Mouse (Mus musculus): ENCODE data around the gene Ces1e. TPM values are rescaled to one million over a fixed set of nuclear protein-coding genes. Genes with fewer than 3 reads are reported as not detected.
"Not testable (repeated sequence)": the region's sequence is repeated elsewhere in the genome, so short reads cannot be mapped to it uniquely, and the experiment has no call there.

Gene Ces1e
- polyA plus RNA-seq, 1 experiment = 73.0 TPM

DNA sequence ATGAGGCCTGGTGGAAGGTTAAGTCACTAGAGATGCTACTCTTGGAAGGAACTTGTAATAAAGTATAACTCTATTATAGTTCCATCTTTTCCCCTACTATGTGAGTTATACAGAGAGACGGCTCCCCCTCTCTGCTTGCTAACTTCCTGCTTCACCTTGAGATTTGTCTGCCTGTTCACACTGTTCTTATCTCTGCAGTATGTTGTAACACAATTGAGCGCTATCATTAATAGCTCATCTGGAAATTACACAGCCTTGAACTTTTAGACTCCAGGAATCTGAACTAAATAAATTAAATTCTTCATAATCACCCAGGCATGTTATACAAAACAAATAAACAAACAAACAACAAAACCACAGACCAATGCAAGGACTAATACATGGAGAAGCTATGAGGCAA, 16.6 kb upstream of the Ces1e start:
- Histone ChIP-seq H3K4me3 (ENCODE audit: insufficient read depth, low read depth, low read length) (no peak overlapping the region), H3K27ac (ENCODE audit: insufficient read depth, low read depth, low read length) (no peak overlapping the region), H3K36me3 (ENCODE audit: control insufficient read depth, insufficient read depth, low read length) (no peaks in the 10 kb centered on the region), H3K27me3 (replicated peaks; ENCODE audit: control insufficient read depth, insufficient read depth, low read length) (no peaks in the 10 kb centered on the region), H3K4me1 (ENCODE audit: control insufficient read depth, insufficient read depth, low read length) (no peaks in the 10 kb centered on the region)
- TF ChIP-seq POLR2A (IDR thresholded peaks at IDR 0.05; ENCODE audit: low read depth, low read length) (no peak), CTCF (conservative IDR thresholded peaks at IDR 0.05; ENCODE audit: insufficient read depth, insufficient read length, low read depth, low read length) (no peak)
- WGBS = 82% methylated on average over 2 of the region's 2 CpGs
- no peak for DNase-seq

DNA sequence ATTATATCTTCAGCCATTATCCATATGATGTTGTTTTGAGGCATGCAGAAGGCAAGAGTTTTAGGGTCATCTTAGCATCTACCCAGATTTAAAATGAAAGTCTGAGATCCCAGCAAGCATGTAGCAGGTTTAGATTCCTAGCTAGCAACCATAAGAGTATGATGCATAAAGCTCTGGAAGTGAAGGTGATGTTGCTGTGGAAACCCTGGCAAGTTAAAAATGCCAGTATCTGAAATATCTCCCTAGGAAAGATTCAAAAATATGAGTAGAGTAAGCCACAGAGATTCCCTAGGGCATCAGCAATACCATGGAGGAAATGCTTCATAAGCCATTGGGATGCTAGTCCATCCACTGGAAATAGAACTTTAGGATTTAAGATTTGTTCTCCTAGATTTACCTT, 10.5 kb upstream of the Ces1e start:
- H3K4me1 ChIP-seq (ENCODE audit: control insufficient read depth, insufficient read depth, low read length) = peaks cover 9% of the 10 kb centered on the region; the same call in 1 of the 2 replicates
- no peaks in the 10 kb centered on the region for H3K36me3 ChIP-seq (ENCODE audit: control insufficient read depth, insufficient read depth, low read length)
- no peak for DNase-seq
- no peaks in the 10 kb centered on the region for H3K27me3 ChIP-seq (replicated peaks; ENCODE audit: control insufficient read depth, insufficient read depth, low read length)
- no peak for TF ChIP-seq POLR2A (IDR thresholded peaks at IDR 0.05; ENCODE audit: low read depth, low read length)
- no peak for TF ChIP-seq CTCF (conservative IDR thresholded peaks at IDR 0.05; ENCODE audit: insufficient read depth, insufficient read length, low read depth, low read length)
- H3K27ac ChIP-seq (ENCODE audit: insufficient read depth, low read depth, low read length) = no peak overlapping the region
- H3K4me3 ChIP-seq (ENCODE audit: insufficient read depth, low read depth, low read length) = no peak overlapping the region

DNA sequence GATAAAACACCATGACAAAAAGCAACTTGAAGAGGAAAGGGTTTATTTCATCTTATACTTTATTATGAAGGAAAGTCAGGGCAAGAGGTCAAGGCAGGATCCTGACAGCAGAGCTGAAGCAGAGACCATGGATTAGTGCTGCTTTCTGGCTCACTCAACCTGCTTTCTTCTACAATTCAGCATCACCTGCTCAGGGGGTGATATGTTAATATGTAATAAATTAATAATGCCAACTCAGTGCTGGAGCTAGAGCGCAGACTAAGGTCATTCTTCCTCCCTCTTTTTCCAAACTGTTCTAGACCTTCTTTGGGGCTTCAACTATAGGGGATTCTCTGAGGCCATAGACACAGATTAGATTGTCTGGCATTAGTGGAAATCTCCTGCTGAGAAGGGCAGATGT, 6.3 kb upstream of the Ces1e start:
- WGBS = 50% methylated on average over 1 of the region's 1 CpGs
- DNase-seq = peak; percentile 69
- peak overlapping the region; percentile 82 for H3K27ac ChIP-seq (ENCODE audit: insufficient read depth, low read depth, low read length)
- no peak for TF ChIP-seq CTCF (conservative IDR thresholded peaks at IDR 0.05; ENCODE audit: insufficient read depth, insufficient read length, low read depth, low read length)
- TF ChIP-seq POLR2A (IDR thresholded peaks at IDR 0.05; ENCODE audit: low read depth, low read length) = no peak
- peaks cover 16% of the 10 kb centered on the region; the same call in 1 of the 2 replicates for H3K4me1 ChIP-seq (ENCODE audit: control insufficient read depth, insufficient read depth, low read length)
- no peaks in the 10 kb centered on the region for H3K27me3 ChIP-seq (replicated peaks; ENCODE audit: control insufficient read depth, insufficient read depth, low read length)
- no peaks in the 10 kb centered on the region for H3K36me3 ChIP-seq (ENCODE audit: control insufficient read depth, insufficient read depth, low read length)
- no peak overlapping the region for H3K4me3 ChIP-seq (ENCODE audit: insufficient read depth, low read depth, low read length)

DNA sequence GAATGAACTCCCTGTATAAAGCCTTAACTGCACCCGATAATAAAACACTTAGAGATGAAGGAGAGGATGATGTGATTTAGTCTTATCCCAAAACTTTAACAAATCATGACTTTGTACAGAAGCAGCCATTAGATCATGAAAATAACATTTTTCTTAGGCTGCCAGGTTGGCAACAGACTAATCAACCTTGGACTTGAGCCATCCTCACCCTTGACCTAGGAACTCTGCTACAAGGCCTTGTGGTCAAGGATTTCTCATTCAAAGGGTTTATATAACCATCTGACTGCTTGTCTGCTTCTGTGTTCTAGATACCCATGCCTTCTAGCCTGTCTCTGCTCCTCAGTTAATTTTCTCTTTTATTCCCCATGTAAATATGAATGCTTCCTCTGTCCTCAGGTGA, 5.3 kb upstream of the Ces1e start:
- TF ChIP-seq POLR2A (IDR thresholded peaks at IDR 0.05; ENCODE audit: low read depth, low read length) = no peak
- TF ChIP-seq CTCF (conservative IDR thresholded peaks at IDR 0.05; ENCODE audit: insufficient read depth, insufficient read length, low read depth, low read length) = no peak
- H3K4me1 ChIP-seq (ENCODE audit: control insufficient read depth, insufficient read depth, low read length) = peaks cover 16% of the 10 kb centered on the region; the same call in 1 of the 2 replicates
- H3K36me3 ChIP-seq (ENCODE audit: control insufficient read depth, insufficient read depth, low read length) = no peaks in the 10 kb centered on the region
- H3K27me3 ChIP-seq (replicated peaks; ENCODE audit: control insufficient read depth, insufficient read depth, low read length) = no peaks in the 10 kb centered on the region
- H3K4me3 ChIP-seq (ENCODE audit: insufficient read depth, low read depth, low read length) = no peak overlapping the region
- peak overlapping the region; percentile 83 for H3K27ac ChIP-seq (ENCODE audit: insufficient read depth, low read depth, low read length)
- DNase-seq = peak; percentile 70
- WGBS = 76% methylated on average over 1 of the region's 1 CpGs

GRCm38 (mm10) chr8:93234068-93234467, 4.6 kb upstream of the Ces1e start:
- 63% methylated on average over 6 of the region's 6 CpGs for WGBS
- TF ChIP-seq CTCF (conservative IDR thresholded peaks at IDR 0.05; ENCODE audit: insufficient read depth, insufficient read length, low read depth, low read length) (no peak), POLR2A (IDR thresholded peaks at IDR 0.05; ENCODE audit: low read depth, low read length) (no peak)
- no peaks in the 10 kb centered on the region for H3K27me3 ChIP-seq (replicated peaks; ENCODE audit: control insufficient read depth, insufficient read depth, low read length)
- no peaks in the 10 kb centered on the region for H3K36me3 ChIP-seq (ENCODE audit: control insufficient read depth, insufficient read depth, low read length)
- peaks cover 19% of the 10 kb centered on the region; the same call in 1 of the 2 replicates for H3K4me1 ChIP-seq (ENCODE audit: control insufficient read depth, insufficient read depth, low read length)
- H3K27ac ChIP-seq (ENCODE audit: insufficient read depth, low read depth, low read length) = peak overlapping the region; percentile 98
- DNase-seq = peak; percentile 61
- H3K4me3 ChIP-seq (ENCODE audit: insufficient read depth, low read depth, low read length) = no peak overlapping the region

DNA sequence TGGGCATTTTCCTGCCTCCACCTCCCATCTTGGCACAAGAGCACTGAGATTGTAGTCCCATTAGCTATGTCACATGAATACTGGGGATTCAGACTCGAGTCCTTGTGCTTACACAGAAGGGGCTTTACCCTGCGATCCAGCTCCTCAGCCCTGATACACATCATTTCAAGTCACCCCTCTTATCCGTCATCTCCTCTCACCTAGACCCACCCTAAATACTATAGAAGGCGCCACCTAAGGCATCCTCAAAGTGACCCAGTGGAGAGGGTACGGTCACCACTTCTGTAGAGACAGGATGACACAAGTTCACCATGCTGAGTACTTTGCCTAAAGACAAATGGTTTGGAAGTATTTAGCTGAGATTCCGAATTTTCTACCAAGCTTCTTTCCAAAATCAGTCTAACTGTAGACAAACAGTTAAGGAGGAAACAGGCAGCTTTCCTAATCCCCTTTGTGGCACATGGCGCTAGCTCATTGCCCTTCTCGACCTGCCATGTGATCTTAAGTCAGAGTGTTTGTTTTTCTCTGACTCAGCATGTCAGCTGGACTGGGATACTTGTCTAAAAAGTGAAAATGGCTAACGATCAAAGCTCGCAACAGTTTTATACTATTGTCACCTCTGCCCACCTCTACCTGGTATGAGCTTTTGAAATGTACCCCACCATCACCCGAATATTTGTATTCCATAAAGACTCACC, 597 bp downstream of the Ces1e start:
- peak; percentile 85 for DNase-seq
- Histone ChIP-seq H3K4me3 (ENCODE audit: insufficient read depth, low read depth, low read length) (0 out of 2 replicates have a peak overlapping the region, but pooled peaks have one; percentile 3), H3K4me1 (ENCODE audit: control insufficient read depth, insufficient read depth, low read length) (peaks cover 14% of the 10 kb centered on the region; the same call in 1 of the 2 replicates), H3K36me3 (ENCODE audit: control insufficient read depth, insufficient read depth, low read length) (no peaks in the 10 kb centered on the region), H3K27ac (ENCODE audit: insufficient read depth, low read depth, low read length) (peak overlapping the region; percentile 94), H3K27me3 (replicated peaks; ENCODE audit: control insufficient read depth, insufficient read depth, low read length) (no peaks in the 10 kb centered on the region)
- no peak for TF ChIP-seq CTCF (conservative IDR thresholded peaks at IDR 0.05; ENCODE audit: insufficient read depth, insufficient read length, low read depth, low read length)
- TF ChIP-seq POLR2A (IDR thresholded peaks at IDR 0.05; ENCODE audit: low read depth, low read length) = no peak
- WGBS = 53% methylated on average over 11 of the region's 11 CpGs

GRCm38 (mm10) chr8:93226471-93226870, 2.9 kb downstream of the Ces1e start:
- WGBS = 80% methylated on average over 1 of the region's 1 CpGs
- H3K27ac ChIP-seq (ENCODE audit: insufficient read depth, low read depth, low read length); DNase-seq; H3K27me3 ChIP-seq (replicated peaks; ENCODE audit: control insufficient read depth, insufficient read depth, low read length); H3K4me3 ChIP-seq (ENCODE audit: insufficient read depth, low read depth, low read length); H3K36me3 ChIP-seq (ENCODE audit: control insufficient read depth, insufficient read depth, low read length): not testable (repeated sequence)
- H3K4me1 ChIP-seq (ENCODE audit: control insufficient read depth, insufficient read depth, low read length) = peaks cover 16% of the 10 kb centered on the region; the same call in 1 of the 2 replicates
